Mouse (Mus musculus) G1E-ER4 (cell line): ENCODE measurements around the gene St8sia1. TPM values are rescaled to one million over a fixed set of nuclear protein-coding genes. Genes with fewer than 3 reads are reported as not detected.

Experiments
- GATA1 ChIP-seq: IDR thresholded peaks from one replicate; pipeline ENCODE4 v1.8.0; 2012; ENCODE audit warnings: low read length, inconsistent platforms
- polyA plus RNA-seq: library from polyadenylated mRNA; stranded (reverse); fragments of >175 nt; gene quantifications from 2 replicates; pipeline ENCODE4 v1.2.3, GENCODE M21; 2012

Gene St8sia1
- polyA plus RNA-seq, 1 experiment, result not detected

GRCm38 (mm10) chr6:142781286-142781685 lies 183.0 kb downstream of the St8sia1 start:
- no peak for TF ChIP-seq GATA1

DNA sequence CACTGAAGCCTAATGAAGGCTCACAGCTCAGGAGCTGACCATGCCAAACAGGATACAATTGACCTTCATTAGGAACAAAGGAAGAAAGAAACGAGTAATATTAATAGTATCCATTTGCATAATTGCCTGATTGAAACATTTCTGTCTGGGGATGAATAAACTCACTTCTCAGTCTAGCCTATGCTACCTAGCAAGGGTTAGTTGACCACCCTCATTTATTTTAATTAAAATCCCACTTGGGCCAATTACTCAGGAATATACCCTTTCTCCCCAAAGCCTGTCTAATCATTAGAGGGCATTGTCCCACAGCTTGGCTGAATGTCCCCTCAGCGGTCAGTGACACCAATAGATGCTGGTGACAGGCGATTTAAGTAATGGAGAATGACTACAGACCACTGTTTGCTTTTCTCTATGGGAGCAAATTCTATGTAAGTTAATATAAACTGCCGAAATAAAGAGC lies 183.6 kb downstream of the St8sia1 start:
- no peak for TF ChIP-seq GATA1

- no peak for TF ChIP-seq GATA1
These were observed 184.3 kb downstream of the St8sia1 start for GRCm38 (mm10) chr6:142779812-142780573.

DNA sequence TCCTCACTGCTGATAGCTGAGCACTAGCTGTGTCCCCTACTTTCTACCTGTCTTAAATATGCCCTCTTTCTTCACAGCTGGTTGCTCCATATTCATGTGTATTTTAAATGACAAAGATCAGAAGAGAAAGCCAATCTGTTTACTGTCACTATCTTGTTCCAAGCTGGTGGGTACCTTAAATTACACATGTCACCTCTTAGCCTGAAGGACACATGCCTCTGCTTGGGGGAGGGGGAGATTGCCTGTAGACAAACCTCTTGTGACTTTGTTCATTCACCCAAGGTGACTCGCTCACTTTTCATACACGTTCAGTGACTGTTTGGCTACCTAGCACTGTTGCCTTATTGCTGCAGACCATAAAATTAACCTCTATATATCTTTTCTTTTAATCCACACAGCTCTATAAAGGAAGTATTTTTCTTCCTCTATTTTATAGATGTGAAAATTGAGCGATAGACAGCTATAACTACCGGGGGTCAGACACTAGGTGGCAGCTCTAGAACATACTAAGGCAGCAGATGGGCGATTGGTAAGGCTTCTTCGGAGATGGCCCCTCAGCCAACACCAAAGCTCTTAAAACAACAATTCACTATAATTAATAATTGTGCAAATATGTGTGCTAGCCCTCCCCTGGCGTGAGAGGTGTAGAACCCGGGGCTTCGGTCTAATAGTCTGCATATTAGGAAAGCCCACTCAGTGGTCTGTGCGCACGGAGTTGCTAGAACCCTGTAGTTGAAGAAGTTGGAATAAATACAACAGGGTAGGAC lies 185.0 kb downstream of the St8sia1 start:
- no peak for TF ChIP-seq GATA1

DNA sequence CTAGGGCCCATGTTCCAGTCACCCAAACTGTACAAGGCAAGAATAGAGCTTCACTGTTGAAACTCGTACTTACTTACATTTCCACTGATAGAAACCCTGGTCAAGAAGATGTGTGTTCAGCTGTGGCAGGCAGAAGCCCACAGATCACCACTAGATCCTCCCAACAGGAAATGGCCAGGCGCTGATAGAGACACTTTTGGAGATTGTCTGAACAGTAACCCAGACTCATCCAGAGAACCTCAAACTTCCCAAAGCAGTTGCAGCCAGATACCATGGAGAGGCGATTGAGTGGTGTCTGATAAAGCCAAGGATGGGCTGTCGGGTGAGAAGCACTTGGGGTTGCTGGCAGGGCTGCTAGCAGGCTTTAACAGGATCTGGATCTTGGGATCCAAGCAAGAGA lies 187.3 kb downstream of the St8sia1 start:
- TF ChIP-seq GATA1, result peak; percentile 83

GRCm38 (mm10) chr6:142773566-142773965 lies 190.7 kb downstream of the St8sia1 start:
- TF ChIP-seq GATA1, result no peak

DNA sequence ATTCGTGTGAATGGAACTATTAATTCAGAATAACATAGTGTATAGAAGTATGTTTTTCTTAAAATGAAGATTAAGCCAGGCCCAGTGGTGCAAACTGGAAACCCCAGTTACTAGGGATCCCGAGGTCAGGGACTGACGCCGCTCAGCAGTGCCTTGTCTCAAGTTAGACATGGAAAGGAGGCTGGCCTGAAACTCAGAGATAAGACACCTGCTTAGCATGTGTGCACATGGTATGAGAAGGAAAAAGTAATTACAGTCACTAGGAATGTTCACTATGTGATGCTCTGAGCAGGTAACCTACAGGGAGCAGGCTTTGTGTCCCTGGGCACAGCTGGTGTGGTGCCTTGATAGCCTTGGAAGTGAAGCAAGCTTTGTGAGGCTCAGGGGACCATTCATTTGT lies 192.6 kb downstream of the St8sia1 start:
- TF ChIP-seq GATA1, result no peak

Other genes with a start within 250 kb of the St8sia1 start
- 74.5 and 94.5 TPM in 2 replicates for gene Cmas, start 207.8 kb downstream of the St8sia1 start, polyA plus RNA-seq
- not detected in 2 replicates for gene Sult6b2, start 159.9 kb downstream of the St8sia1 start, polyA plus RNA-seq
- gene C2cd5, start 135.7 kb upstream of the St8sia1 start, polyA plus RNA-seq, result 10.2 and 19.0 TPM in 2 replicates
- gene Etnk1, start 202.8 kb upstream of the St8sia1 start, polyA plus RNA-seq, result 41.1 and 62.3 TPM in 2 replicates